Mouse (Mus musculus): ENCODE measurements at regions not wholly inside any gene's neighbourhood (a gene's known extent, or its start where the extent isn't known, plus 50 kb on each side); places are given as distances from the start of the nearest gene placed in this dataset.

- DNase-seq (ENCODE audit: low spot score): no peak
These were observed 176.1 kb downstream of the Atp6ap1l start for GRCm38 (mm10) chr13:90729078-90729477.

GRCm38 (mm10) chr13:90727816-90728215 is 177.3 kb downstream of the Atp6ap1l start:
- TF ChIP-seq EP300 (optimal IDR thresholded peaks at IDR 0.05) (no peak), CTCF (IDR thresholded peaks at IDR 0.05; ENCODE audit: low read depth) (no peak)
- H3K9ac ChIP-seq (ENCODE audit: low read length): no peak overlapping the region
- H3K27me3 ChIP-seq (ENCODE audit: control insufficient read depth, insufficient read depth, low read length): no peaks in the 10 kb centered on the region
- no peak overlapping the region for H3K27ac ChIP-seq (replicated peaks)
- DNase-seq (ENCODE audit: low spot score) (no peak), ATAC-seq (ENCODE audit: low FRiP score, low TSS enrichment) (no peak)
- 43% methylated on average over 4 of the region's 4 CpGs for WGBS
- no peak overlapping the region for H3K4me3 ChIP-seq (ENCODE audit: low read depth, low read length)
- no peaks in the 10 kb centered on the region for H3K9me3 ChIP-seq (ENCODE audit: control insufficient read depth, low read length)
- H3K4me2 ChIP-seq (replicated peaks; ENCODE audit: low read depth): no peak overlapping the region
- H3K4me1 ChIP-seq (replicated peaks; ENCODE audit: control insufficient read depth, insufficient read depth): no peaks in the 10 kb centered on the region
- no peaks in the 10 kb centered on the region for H3K36me3 ChIP-seq (ENCODE audit: control insufficient read depth, insufficient read depth, low read length)

More at GRCm38 (mm10) chr13:90729078-90729477, 176.1 kb downstream of the Atp6ap1l start:
- no peaks in the 10 kb centered on the region for H3K27me3 ChIP-seq (ENCODE audit: control insufficient read depth, insufficient read depth, low read length)
- H3K27ac ChIP-seq (replicated peaks): no peak overlapping the region
- no peak overlapping the region for H3K4me2 ChIP-seq (replicated peaks; ENCODE audit: low read depth)
- TF ChIP-seq EP300 (optimal IDR thresholded peaks at IDR 0.05) (no peak), CTCF (IDR thresholded peaks at IDR 0.05; ENCODE audit: low read depth) (no peak)
- ATAC-seq (ENCODE audit: low FRiP score, low TSS enrichment): no peak
- no peaks in the 10 kb centered on the region for H3K9me3 ChIP-seq (ENCODE audit: control insufficient read depth, low read length)
- H3K4me1 ChIP-seq (replicated peaks; ENCODE audit: control insufficient read depth, insufficient read depth): no peaks in the 10 kb centered on the region
- H3K36me3 ChIP-seq (ENCODE audit: control insufficient read depth, insufficient read depth, low read length): no peaks in the 10 kb centered on the region
- H3K4me3 ChIP-seq (ENCODE audit: low read depth, low read length): no peak overlapping the region
- no peak overlapping the region for H3K9ac ChIP-seq (ENCODE audit: low read length)

GRCm38 (mm10) chr13:90725053-90725827 is 179.9 kb downstream of the Atp6ap1l start:
- Histone ChIP-seq H3K4me2 (replicated peaks; ENCODE audit: low read depth) (no peak overlapping the region), H3K4me1 (replicated peaks; ENCODE audit: control insufficient read depth, insufficient read depth) (no peaks in the 10 kb centered on the region), H3K9me3 (ENCODE audit: control insufficient read depth, low read length) (no peaks in the 10 kb centered on the region), H3K36me3 (ENCODE audit: control insufficient read depth, insufficient read depth, low read length) (no peaks in the 10 kb centered on the region), H3K27me3 (ENCODE audit: control insufficient read depth, insufficient read depth, low read length) (no peaks in the 10 kb centered on the region), H3K4me3 (ENCODE audit: low read depth, low read length) (no peak overlapping the region), H3K27ac (replicated peaks) (no peak overlapping the region), H3K9ac (ENCODE audit: low read length) (no peak overlapping the region)
- ATAC-seq (ENCODE audit: low FRiP score, low TSS enrichment): no peak
- WGBS: 86% methylated on average over 10 of the region's 10 CpGs
- no peak for DNase-seq (ENCODE audit: low spot score)
- no peak for TF ChIP-seq EP300 (optimal IDR thresholded peaks at IDR 0.05)
- TF ChIP-seq CTCF (IDR thresholded peaks at IDR 0.05; ENCODE audit: low read depth): no peak

DNA sequence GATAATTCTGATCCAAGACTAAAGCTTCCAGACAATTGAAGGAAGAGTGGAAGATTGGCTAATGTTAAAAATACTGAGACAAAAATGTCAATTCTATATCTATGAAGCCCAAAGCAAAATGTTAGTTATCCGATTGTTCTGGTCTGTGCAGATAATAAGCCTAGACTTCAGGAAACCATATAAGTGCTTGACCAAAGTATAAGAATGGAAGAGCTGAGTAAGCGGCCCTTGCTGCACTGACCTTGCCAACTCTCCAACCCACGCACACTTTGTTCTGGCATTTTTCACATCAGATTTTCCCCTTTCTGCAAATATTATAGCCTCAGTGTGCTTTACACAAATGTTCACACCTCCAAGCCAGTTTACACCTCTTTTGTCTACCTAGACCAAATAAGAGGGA is 180.6 kb downstream of the Atp6ap1l start:
- H3K9me3 ChIP-seq (ENCODE audit: control insufficient read depth, low read length): no peaks in the 10 kb centered on the region
- no peak overlapping the region for H3K4me2 ChIP-seq (replicated peaks; ENCODE audit: low read depth)
- ATAC-seq (ENCODE audit: low FRiP score, low TSS enrichment): no peak
- TF ChIP-seq EP300 (optimal IDR thresholded peaks at IDR 0.05) (no peak), CTCF (IDR thresholded peaks at IDR 0.05; ENCODE audit: low read depth) (no peak)
- WGBS: 89% methylated on average over 3 of the region's 3 CpGs
- H3K36me3 ChIP-seq (ENCODE audit: control insufficient read depth, insufficient read depth, low read length): no peaks in the 10 kb centered on the region
- H3K27me3 ChIP-seq (ENCODE audit: control insufficient read depth, insufficient read depth, low read length): no peaks in the 10 kb centered on the region
- no peak overlapping the region for H3K4me3 ChIP-seq (ENCODE audit: low read depth, low read length)
- H3K4me1 ChIP-seq (replicated peaks; ENCODE audit: control insufficient read depth, insufficient read depth): no peaks in the 10 kb centered on the region
- no peak overlapping the region for H3K27ac ChIP-seq (replicated peaks)
- H3K9ac ChIP-seq (ENCODE audit: low read length): no peak overlapping the region
- no peak for DNase-seq (ENCODE audit: low spot score)

DNA sequence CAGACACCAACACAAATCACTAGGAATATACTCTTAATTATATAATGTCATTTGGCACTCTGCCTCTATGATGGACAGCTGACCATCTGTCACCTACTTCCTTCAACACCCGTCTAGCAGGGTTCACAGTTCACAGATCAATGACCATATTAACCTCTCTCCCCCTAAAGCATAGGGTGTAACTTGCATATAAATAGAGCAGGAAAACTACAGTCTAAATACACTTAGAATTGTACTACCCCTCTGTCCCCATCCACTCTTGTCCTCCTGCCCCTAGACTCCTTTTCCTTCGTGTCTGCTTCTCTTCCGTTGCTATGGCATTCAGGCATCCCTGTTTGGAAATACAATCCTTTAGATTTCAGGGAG is 181.6 kb downstream of the Atp6ap1l start:
- ATAC-seq (ENCODE audit: low FRiP score, low TSS enrichment) (no peak), DNase-seq (ENCODE audit: low spot score) (no peak)
- Histone ChIP-seq H3K4me3 (ENCODE audit: low read depth, low read length) (no peak overlapping the region), H3K36me3 (ENCODE audit: control insufficient read depth, insufficient read depth, low read length) (no peaks in the 10 kb centered on the region), H3K9ac (ENCODE audit: low read length) (no peak overlapping the region), H3K27me3 (ENCODE audit: control insufficient read depth, insufficient read depth, low read length) (no peaks in the 10 kb centered on the region), H3K4me1 (replicated peaks; ENCODE audit: control insufficient read depth, insufficient read depth) (no peaks in the 10 kb centered on the region), H3K27ac (replicated peaks) (no peak overlapping the region), H3K4me2 (replicated peaks; ENCODE audit: low read depth) (no peak overlapping the region), H3K9me3 (ENCODE audit: control insufficient read depth, low read length) (no peaks in the 10 kb centered on the region)
- 57% methylated on average over 3 of the region's 3 CpGs for WGBS
- TF ChIP-seq CTCF (IDR thresholded peaks at IDR 0.05; ENCODE audit: low read depth) (no peak), EP300 (optimal IDR thresholded peaks at IDR 0.05) (no peak)

GRCm38 (mm10) chr13:90722599-90723532 is 182.3 kb downstream of the Atp6ap1l start:
- H3K27ac ChIP-seq (replicated peaks): no peak overlapping the region
- H3K36me3 ChIP-seq (ENCODE audit: control insufficient read depth, insufficient read depth, low read length): no peaks in the 10 kb centered on the region
- no peaks in the 10 kb centered on the region for H3K4me1 ChIP-seq (replicated peaks; ENCODE audit: control insufficient read depth, insufficient read depth)
- WGBS: 77% methylated on average over 8 of the region's 8 CpGs
- TF ChIP-seq CTCF (IDR thresholded peaks at IDR 0.05; ENCODE audit: low read depth) (no peak), EP300 (optimal IDR thresholded peaks at IDR 0.05) (no peak)
- H3K4me3 ChIP-seq (ENCODE audit: low read depth, low read length): no peak overlapping the region
- H3K27me3 ChIP-seq (ENCODE audit: control insufficient read depth, insufficient read depth, low read length): no peaks in the 10 kb centered on the region
- no peak overlapping the region for H3K4me2 ChIP-seq (replicated peaks; ENCODE audit: low read depth)
- no peak overlapping the region for H3K9ac ChIP-seq (ENCODE audit: low read length)
- DNase-seq (ENCODE audit: low spot score) (no peak), ATAC-seq (ENCODE audit: low FRiP score, low TSS enrichment) (no peak)
- no peaks in the 10 kb centered on the region for H3K9me3 ChIP-seq (ENCODE audit: control insufficient read depth, low read length)

All from stomach, postnatal 0 days (tissue).